Mouse (Mus musculus): ENCODE data around the gene Pml.
A peak's percentile ranks its signal among the peaks of the same experiment; 100 is the strongest.

The Pml gene

DNA sequence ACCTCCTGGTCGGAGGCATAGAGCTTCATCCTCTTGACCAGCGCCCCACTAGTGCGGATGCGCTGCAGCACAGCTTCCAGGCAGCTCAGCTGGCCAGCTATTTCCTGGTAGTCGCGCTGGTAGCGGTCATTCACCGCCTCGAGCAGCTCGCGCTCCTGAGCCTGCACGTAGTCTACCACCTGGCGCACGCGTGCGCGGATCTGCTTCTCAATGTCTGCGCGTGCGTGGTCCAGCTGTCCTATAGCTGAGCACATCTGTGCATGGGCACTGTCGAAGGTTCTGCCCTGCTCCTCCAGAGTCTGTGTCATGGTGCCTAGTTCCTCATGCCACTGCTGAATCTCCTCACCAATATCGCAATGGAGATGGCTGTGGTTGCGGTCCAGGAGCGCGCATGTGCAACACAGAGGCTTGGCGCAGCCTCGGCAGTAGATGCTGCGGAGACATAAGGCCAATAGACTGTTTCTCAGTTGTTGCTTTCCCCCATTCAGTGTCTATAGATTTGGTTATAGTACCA is 15.0 kb downstream of the Pml start:
- DNase-seq (ENCODE audit: low spot score), result no peak

DNA sequence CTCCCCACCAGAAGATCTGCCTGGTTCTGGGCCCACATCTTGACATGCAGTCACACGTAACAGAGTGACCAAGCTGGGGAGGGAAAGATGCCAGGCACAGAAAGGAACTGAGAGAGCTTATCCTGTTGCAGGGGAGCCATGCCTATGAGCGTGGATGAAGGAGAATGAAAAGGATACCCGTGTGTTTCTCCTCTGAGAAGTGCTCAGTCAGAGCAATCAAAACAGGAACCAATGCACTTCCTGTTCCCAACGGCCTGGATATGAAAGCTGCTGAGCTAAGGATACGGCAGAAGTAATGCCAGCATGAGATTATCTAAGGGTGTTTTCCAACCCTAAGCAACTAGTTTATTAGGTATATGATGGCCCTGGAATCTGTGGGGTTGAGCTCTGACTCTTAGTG is 17.2 kb downstream of the Pml start:
- no peak for DNase-seq (ENCODE audit: low spot score)

DNA sequence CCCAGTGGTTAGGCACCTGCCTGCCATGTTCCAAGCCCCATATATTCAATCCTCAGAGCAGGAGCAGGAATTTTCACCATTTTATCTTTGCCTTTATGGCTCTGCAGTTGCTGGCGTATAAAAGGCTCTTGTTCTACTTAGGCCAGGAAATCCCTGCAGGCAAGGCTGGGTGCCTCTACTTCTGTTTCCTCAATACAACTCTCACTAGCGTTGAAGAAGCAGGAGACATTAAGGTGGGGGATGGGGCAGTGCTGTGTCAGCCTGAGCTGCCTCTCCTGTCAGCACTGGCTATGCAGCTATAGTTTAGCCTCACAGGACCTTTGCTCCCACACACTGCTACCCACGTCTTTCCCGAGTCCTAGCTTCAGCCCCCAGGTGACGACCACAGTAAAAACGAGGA is 17.8 kb downstream of the Pml start:
- DNase-seq (ENCODE audit: low spot score), result no peak

DNA sequence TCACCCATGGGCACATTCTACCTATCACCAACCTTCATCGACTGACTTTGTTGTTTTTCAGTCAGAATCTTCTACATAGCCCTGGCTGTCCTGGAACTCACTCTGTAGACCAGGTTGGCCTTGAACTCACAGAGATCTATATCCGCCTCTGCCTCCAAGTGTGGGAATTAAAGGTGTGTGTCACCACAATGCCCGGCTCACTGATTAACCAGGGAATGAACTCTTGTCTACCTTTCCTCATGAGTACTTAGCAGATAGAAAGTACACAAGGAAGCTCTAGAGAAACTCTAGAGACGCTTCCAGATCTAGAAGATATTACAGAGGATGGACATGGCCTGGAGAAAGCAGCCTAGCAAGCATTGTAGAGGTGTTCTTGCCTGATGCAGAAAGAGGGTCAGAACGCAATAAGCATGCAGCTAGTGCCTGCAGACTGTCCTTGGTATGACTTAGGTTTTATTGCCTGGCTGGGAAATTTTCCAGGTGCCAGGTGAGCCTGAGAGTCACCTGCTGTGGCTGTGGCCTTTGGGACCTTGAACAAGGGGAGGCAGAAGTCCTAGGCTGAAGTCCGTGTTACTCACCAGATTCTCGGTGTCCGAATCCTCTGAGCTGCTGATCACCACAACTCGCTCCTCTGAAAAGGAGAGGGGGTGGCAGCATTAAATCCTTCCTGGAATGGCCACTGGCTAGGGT is 20.7 kb downstream of the Pml start:
- DNase-seq (ENCODE audit: low spot score), result no peak

DNA sequence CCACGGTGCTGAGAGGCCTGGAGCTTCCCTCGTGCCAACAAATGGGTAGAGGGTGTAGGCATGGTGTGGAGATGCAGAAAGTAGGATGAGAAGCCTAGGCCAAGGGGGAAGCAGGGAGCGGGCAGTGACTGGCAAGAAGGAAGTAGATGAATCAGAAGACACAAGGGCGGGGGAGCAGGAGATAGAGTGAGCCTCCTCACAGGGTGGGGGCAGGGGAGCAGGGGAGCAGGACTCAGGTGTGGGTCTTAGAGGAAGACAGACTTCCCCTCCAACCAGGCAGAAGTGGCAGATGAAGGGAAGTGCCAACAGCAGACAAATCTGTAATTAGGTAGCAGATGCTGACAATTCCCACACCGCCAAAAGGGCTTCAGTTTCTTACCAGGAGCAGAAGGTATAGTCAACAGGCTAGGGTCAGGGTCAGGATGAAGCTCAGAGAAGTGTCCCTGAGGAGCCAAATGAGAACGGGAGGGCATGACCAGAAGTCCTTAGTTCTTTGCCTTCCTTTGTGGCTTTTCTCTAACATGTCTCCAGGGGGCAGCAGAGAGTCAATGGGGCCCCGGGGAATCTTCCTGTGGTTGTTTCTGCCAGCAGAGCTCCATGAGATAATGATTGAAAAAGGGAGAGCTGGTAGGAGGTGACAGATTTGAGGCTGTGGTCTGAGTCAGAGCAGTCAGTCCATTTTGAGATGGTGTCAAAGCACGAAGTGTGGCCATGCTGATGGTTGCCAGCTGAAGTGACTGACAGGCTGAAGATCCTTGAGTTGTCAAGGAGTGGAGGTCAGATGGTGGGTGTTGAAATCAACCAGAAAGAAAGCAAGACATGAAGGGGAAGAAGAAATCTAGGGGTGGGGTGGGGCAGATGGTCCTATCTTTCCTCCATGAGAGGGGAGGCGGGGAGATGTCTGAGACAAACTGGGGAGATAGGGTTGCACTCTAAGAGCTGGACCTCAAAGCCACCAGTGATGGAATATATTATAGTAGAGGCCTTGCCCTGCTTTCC is 23.4 kb downstream of the Pml start:
- peak; percentile 43 for DNase-seq (ENCODE audit: low spot score)

DNA sequence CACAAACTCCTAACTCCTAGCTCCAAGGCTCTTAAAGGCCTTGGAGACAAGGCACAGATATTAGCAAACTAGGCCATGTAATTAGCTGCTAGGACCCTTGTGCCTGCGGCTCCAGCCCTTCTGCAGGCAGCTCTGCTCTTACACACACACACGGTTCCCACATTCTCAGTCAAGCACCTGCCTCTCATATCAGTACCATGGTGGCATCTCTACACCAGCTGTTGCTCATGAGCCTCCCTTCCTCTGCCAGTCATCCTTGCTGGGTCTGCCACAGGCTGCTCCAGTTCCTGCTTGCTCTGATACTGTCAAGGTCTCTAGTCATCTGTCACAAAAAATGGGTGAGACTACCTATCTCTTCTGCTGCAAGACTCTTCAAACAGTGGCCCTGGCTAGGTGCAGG is 25.2 kb downstream of the Pml start:
- no peak for DNase-seq (ENCODE audit: low spot score)

DNA sequence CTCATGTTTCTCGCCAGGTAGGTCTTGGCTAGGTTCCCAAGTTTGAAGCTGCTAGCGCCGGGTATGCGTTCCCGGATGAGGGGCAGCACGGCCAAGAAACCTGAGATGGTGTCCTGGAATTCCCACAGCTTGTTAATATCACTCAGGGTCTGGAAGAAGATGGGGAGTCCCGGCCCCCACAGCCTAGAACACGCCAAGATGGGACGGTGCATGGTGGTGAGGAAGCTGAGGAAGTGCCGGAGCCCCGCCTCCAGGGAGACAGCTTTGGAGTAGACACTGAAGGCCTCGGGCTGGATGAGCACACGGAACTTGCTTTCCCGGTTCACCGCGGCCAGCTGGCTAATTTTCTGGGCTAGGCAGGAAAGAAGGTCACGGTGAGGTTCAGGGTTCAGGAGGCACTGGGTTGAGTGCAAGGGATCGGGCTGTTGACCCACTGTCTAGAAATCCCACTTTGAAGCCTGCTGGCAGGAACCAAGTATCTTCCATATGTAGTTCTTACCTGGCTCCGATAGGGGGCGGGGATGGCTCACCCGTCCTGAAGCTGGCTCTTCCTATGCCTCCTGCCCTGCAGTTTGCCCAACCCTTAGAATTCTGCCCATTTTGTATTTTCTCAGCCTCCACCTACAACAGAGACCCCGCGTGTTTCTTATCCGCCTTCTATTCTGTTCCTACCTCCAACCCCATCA is 29.2 kb downstream of the Pml start:
- DNase-seq (ENCODE audit: low spot score), result no peak

DNA sequence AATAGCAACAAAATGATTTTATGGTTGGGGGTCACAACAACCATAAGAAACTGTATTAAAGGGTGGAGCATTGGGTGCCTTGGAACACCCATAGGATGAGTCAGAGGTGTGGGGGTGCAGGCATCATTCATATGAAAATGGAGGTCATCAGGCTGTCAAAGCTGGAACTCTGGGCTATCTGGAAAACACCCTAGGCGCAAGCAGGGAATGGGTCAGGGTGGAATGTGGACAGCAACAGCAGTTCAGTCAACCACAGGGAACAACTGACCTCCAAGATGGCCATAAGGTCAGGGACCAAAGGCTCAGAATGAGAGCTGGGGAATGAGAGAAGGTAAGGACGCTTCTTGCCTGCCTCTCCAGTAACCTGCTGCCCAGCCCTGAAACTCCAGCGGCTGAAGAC is 31.0 kb downstream of the Pml start:
- DNase-seq (ENCODE audit: low spot score), result no peak

DNA sequence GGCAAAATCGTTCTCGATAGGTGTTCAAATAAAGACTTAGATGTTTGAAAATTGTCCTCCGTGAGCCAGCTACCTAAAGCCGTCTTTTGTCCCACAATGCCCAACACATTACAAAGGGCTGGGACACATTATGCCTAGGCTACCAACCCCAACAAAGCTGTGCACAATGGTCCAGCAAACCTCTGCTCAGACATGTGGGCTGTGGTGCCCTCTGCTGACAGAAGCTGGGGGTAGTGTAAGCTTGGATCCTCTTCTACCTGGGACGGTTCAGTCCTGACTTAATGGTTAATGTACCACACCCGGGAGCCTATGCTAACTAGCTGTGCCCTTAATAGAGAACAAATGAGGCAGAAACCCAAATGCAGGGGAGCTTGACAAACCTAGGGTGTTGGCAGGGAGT is 33.2 kb downstream of the Pml start:
- DNase-seq (ENCODE audit: low spot score), result peak; percentile 32

DNA sequence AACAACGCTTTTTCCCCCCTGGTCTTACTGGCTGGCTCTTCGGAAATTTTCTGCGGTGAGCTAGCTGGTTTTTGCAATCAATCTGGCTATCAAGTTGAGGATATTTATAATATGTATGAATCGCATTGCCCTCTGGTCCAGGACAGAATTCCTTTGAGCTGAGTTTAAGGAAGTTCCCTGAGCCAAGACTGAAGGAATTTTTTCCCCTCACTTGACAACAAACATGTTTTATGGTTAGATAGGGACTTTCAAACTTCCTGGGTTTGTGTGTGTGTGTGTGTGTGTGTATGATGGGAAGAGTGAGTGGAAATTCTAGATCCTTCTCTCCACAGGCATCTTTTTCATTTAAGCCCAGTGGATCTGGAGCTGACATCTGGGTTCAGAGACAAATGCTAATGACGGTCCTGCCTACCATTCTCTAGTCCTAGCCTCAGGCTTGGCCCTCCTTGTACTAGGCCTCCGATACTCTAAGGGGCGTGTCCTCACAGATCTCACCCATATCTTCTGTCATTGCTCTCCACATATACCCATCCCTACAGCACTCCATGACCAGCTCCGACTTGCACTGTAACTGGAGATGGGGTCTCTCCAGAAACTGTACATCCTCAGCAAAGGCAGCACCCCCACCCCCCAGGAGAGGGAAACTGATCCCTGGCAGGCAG is 34.9 kb downstream of the Pml start:
- DNase-seq (ENCODE audit: low spot score), result no peak

DNA sequence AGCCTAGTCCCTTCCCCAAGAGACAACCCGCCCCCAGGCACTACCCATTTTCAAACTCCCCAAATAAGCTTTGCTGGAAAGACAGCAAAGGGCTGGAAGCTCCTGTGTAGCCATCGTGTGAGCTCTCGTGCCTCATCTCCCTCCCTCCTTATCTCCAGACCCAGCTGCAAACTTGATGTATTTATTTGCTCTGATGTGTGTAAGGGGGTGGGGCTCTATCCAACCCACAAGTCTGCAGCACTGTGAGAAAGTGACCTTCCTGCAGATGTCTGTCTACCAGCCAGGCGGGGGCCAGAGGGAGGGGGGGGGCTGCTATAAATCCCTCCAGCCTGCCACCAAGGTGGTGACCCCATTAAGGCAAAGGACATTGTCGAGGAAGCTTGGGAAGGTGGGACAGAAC is 35.7 kb downstream of the Pml start:
- DNase-seq (ENCODE audit: low spot score), result no peak

DNA sequence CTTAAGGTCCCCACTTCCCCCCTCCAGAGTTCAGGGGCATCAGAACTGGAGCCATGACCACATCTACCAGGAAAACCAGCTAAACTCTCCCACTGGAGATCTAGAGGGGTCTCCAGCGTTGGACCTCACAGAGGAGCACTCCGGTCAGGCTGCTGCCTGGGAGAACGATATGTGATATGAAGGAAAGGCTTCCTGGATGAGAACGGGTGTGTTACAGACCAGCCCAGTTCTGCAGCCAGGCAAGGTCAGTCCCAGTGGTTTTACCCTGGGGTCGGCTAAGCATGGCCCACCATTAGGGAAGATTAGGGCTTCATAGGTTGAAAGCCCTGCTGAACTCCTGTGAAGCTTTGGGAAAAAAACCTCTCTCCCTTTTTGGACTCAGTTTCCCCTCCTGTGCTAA is 36.2 kb downstream of the Pml start:
- DNase-seq (ENCODE audit: low spot score), result no peak

DNA sequence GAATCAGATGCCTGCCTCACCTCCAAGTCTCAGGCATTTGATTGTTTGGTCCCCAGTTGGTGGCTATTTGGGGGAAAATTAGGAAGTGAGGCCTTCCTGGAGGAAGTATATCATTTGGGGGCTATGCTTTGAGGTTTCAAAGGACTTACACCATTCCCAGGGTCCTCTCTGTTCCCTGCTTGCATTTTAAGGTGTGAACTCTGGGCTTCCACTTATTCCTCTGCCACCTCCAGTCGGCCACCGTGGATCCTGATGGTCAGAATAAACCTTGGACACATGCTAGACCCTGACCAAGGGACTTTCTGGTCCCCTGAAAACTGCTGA is 39.3 kb downstream of the Pml start:
- no peak for DNase-seq (ENCODE audit: low spot score)

DNA sequence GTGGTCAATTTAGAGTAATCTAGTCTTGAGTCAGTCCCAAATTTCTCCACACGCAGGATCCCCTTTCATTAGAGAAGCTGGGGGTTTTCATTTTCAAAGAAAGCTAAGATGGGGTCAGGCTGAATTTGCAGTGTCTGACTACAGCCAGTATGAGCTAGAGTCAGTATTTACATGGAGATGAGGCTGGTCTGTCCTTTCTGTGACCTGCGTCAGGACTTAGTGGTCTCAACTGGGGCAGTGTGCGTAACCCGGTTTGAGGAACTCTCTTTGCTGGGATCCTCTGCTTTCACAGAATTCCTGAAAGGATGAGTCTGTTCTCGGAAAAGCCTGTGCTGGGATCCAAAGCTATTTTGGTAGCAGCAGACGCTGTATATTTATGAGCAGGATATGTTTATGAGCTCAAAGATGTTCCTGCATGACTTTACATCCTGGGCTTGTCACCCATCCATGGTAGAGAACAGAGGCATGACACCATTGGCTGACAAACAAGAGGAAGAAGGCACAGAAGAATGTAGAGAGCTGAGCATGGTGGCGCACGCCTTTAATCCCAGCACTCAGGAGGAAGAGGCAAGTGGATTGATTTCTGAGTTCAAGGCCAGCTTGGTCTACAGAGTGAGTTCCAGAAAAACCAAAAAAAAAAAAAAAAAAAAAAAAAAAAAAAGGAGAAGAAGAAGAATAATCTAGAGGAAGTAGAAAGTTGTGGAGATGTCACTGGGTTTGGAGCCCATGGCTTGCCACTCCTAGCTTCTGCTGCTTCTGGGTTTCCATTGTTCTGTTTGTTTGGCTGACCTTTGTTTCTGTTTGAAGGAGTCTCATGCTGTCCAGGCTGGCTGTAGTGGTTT is 39.9 kb downstream of the Pml start:
- no peak for DNase-seq (ENCODE audit: low spot score)

DNA sequence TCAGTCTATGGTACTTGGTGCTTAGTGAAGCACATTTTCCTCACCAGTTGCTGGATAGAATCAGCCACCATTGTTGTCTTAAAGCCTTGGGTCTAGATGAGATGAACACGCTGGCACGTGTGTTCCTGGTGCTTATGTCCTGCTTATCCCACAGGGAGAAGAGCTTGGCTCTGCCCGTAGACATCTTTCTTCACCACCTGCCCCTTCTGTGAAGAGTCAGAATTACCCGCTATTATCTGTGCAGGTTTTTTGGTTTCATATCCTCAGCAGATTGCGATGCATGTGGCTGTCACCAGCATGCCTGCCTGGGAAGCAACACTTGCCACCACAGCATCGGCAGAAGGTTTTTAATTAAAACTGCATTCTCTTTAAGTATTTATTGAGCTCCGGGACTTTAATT is 43.6 kb downstream of the Pml start:
- peak; percentile 45 for DNase-seq (ENCODE audit: low spot score)

DNA sequence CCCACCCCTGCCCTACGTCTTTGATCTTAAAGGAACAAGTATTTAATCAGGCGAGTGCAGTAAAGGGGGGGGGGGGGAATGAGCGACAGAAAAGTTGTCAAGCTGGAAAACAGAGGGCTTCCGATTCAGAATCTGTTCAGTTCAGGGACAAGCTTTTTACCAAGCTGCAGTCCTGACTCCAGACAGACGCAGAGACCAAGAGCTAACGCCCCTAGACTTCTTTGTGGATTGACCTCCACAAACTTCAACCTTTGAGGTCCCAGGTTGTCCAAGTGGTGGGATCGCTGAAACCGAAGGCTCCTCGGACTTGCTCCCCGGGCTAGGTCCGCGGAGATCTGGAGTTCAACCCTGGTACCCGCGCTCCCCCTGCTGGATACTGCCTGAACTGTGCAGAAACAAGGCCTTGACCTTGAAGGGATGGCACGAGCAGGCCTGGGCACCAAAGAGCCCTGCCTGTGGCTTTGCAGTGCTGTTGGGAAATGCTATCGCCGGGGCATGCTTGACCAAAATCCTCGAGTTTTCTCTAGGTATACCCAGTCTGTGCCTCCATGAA is 45.1 kb downstream of the Pml start:
- DNase-seq (ENCODE audit: low spot score), result peak; percentile 92

DNA sequence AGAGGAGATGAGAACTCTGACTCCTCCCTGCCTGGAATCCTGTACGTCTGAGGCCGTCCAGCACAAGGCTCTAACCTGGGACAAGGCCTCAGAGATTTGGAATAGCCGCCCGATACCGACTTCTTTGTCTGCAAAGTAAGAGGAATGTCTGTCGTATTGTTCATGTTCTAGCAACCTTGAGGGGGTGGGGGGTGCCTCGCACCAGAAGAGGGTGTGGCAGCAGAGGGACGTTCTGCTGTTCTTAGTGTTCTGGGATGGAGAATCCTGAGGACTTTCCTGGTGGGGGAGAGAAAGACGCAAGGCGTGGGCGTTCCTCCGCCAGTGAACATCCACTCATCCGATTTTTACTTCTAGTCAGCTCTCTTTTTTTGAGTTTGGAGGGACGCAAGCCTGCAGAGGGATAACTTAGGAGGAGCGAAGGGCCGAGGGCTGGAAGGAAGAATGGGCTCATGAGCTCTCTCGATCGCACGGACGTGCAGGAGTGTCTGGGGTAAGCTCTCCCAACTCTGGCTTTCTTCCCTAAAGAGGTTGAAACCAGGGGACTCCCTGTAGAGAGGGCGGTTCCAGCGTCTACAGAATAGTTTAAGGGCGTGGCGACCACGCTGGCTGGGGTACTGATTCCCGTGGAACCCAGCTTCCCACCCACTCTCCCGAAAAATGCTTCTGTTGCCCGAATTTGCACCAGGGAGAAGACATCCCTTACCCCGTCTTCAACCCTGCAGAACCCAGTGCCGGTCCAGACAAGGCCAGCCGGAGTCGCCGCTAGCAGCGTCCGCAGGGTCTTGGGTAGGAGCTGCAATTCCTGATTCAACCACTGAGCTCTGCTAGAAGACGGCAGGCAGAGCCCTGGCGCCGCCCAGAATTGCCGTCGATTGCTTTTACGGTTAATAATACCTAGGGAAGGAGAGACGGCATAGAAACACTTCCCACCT is 45.8 kb downstream of the Pml start, which contains the start of the genes Islr and Islr2:
TSS of gene Islr (minus strand) at position 791 of the 932 bp plus-strand sequence.
TSS of gene Islr2 (minus strand) at position 804 of the 932 bp plus-strand sequence.
- peak; percentile 64 for DNase-seq (ENCODE audit: low spot score)

DNA sequence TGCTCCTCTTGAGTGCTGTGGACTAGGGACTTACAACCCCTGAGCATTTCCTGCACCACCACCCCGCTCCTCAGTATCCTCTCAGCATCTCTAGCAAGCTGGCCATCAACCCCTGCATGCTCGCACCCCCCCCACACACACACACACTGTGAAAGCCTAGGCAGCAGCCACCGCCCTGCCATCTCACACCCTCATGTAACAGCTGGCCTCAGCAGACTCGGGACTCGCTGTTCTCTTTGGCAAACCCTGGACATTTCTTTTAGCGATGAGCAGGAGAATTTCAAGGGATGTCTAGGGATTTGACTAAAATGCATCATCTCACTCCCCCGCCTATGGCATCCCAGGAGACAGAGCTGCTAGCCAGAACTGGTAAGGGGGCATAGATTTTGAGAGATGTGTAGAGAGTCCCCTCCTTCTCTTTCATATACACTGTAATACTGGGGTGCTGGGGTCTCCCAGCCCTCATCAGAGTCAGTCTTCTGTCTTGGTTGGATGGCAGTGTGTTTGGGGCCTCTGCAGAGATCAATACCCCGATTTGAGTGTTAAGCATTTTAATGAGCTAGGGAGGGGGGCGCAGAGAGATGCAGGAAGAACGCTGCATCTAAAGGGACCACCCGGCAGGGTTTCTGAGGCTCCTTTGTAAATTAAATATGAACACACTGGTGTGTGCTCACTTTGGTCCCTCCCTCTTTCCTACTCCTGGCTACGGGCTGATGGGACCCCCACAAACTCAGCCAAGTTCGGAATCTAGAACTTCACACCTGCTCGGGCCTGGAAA is 46.7 kb downstream of the Pml start:
- DNase-seq (ENCODE audit: low spot score), result peak; percentile 33
